Mouse (Mus musculus) lung, postnatal 0 days (tissue): ENCODE results near the gene Mtx1.

ENCODE experiments used
- CTCF ChIP-seq: IDR thresholded peaks from 2 replicates; pipeline ENCODE4 v1.5.1; 2016; ENCODE audit warnings: antibody characterized with exemption, mild to moderate bottlenecking
- EP300 ChIP-seq: IDR thresholded peaks from 2 replicates; pipeline ENCODE4 v1.6.1; 2016; ENCODE audit warnings: antibody characterized with exemption, mild to moderate bottlenecking, control low read depth

- TF ChIP-seq EP300 (no peak), CTCF (no peak)
Measured at GRCm38 (mm10) chr3:89229276-89229675, 2.4 kb upstream of the Mtx1 start.
